Mouse (Mus musculus): ENCODE measurements around the gene Sema4c.

DNA sequence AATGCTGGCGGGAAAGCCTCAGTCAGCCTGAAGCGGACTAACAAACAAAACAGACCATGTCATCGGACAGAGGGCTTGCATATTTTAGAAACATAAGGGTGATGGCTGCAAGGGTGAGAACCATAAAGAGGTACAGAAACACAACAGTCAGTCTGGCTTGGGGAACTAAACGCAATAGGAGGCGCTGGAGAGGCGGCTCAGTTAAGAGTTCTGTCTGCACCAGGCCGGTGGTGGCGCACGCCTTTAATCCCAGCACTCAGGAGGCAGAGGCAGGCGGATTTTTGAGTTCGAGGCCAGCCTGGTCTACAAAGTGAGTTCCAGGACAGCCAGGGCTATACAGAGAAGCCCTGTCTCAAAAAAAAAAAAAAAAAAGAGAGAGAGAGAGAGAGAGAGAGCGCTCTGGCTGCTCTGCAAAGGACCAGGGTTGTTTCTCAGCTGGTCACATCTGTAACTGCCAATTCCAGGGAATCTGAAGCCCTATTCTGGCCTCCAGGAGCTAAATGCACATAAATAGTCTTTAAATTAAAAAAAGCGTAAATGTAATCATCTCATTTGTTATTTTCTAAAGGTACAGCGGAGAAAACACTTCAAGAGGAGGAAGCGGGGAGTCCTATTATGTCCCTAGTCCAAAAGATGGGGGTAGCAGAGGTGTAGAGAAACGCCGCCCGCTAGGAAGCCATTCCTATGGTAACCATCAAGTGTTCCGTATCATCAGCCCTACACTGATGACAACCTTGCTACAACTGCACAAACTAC lies 12.1 kb downstream of the Sema4c start:
- TF ChIP-seq CTCF (conservative IDR thresholded peaks at IDR 0.05 in 1 of 2, IDR thresholded peaks at IDR 0.05 in 1 of 2; ENCODE audit: low read depth in 2 of 2, low read length in 2 of 2): peak in 1 of 2 experiments; percentile 71; a peak in 2 of 4 replicates
- TF ChIP-seq KAT2A (IDR thresholded peaks at IDR 0.05; ENCODE audit: insufficient replicate concordance, low read length): no peak
- peak; percentile 20 for TF ChIP-seq RAD21 (IDR thresholded peaks at IDR 0.05; ENCODE audit: low read depth, low read length)
- 0 out of 2 replicates have a peak, but pooled peaks have one; percentile 18 for TF ChIP-seq POLR2A (IDR thresholded peaks at IDR 0.05; ENCODE audit: low read depth, low read length)
- no peak for TF ChIP-seq ZC3H11A (IDR thresholded peaks at IDR 0.05; ENCODE audit: low read depth, low read length)
- no peak for TF ChIP-seq MAZ (IDR thresholded peaks at IDR 0.05; ENCODE audit: low read depth, low read length)
- peak; percentile 41; the same call in 1 of the 2 replicates for TF ChIP-seq ZNF384 (IDR thresholded peaks at IDR 0.05; ENCODE audit: low read depth, low read length)
- TF ChIP-seq CHD2 (IDR thresholded peaks at IDR 0.05; ENCODE audit: low read length): no peak
- TF ChIP-seq SMC3 (IDR thresholded peaks at IDR 0.05; ENCODE audit: low read depth, low read length): peak; percentile 7; the same call in 1 of the 2 replicates

Data from CH12.LX (cell line).